Mouse (Mus musculus) MEL-GATA-1-ER (cell line): ENCODE measurements around the gene Emb.
A peak's percentile ranks its signal among the peaks of the same experiment; 100 is the strongest.
"Not testable (repeated sequence)": the region's sequence is repeated elsewhere in the genome, so short reads cannot be mapped to it uniquely, and the experiment has no call there.

ENCODE experiments used
- DNase-seq: peaks from one replicate; pipeline ENCODE4 v3.0.0-alpha.2; 2012; ENCODE audit warnings: low read depth; ENCODE audit errors: extremely low read depth

Emb gene

GRCm38 (mm10) chr13:117208236-117208635 lies at the start of gene Emb:
Gene Emb (plus strand): TSS chr13:117208536.
- no peak for DNase-seq

GRCm38 (mm10) chr13:117163906-117164305 lies 44.4 kb upstream of the Emb start:
- no peak for DNase-seq

GRCm38 (mm10) chr13:117165071-117165470 lies 43.3 kb upstream of the Emb start:
- DNase-seq: peak; percentile 1

GRCm38 (mm10) chr13:117180912-117181311 lies 27.4 kb upstream of the Emb start:
- not testable (repeated sequence) for DNase-seq

GRCm38 (mm10) chr13:117183288-117183687 lies 25.0 kb upstream of the Emb start:
- no peak for DNase-seq

GRCm38 (mm10) chr13:117185329-117185728 lies 23.0 kb upstream of the Emb start:
- no peak for DNase-seq

- DNase-seq: no peak
Observed at GRCm38 (mm10) chr13:117192161-117192560, 16.2 kb upstream of the Emb start.

- DNase-seq: peak; percentile 33
Observed at GRCm38 (mm10) chr13:117193422-117193983, 14.8 kb upstream of the Emb start.

GRCm38 (mm10) chr13:117195569-117196495 lies 12.5 kb upstream of the Emb start:
- no peak for DNase-seq

- DNase-seq: no peak
Observed at GRCm38 (mm10) chr13:117197666-117198065, 10.7 kb upstream of the Emb start.

GRCm38 (mm10) chr13:117198402-117199083 lies 9.8 kb upstream of the Emb start:
- peak; percentile 36 for DNase-seq

- no peak for DNase-seq
Observed at GRCm38 (mm10) chr13:117202755-117203471, 5.4 kb upstream of the Emb start.

- DNase-seq: no peak
Observed at GRCm38 (mm10) chr13:117204685-117205084, 3.7 kb upstream of the Emb start.

GRCm38 (mm10) chr13:117206066-117206465 lies 2.3 kb upstream of the Emb start:
- DNase-seq: no peak

GRCm38 (mm10) chr13:117211386-117211875 lies 3.1 kb downstream of the Emb start:
- peak; percentile 23 for DNase-seq

GRCm38 (mm10) chr13:117215481-117215880 lies 7.1 kb downstream of the Emb start:
- no peak for DNase-seq

- DNase-seq: no peak
Observed at GRCm38 (mm10) chr13:117216126-117216525, 7.8 kb downstream of the Emb start.

- no peak for DNase-seq
Observed at GRCm38 (mm10) chr13:117216752-117217363, 8.5 kb downstream of the Emb start.

- no peak for DNase-seq
Observed at GRCm38 (mm10) chr13:117217621-117218020, 9.3 kb downstream of the Emb start.

GRCm38 (mm10) chr13:117218092-117218491 lies 9.8 kb downstream of the Emb start:
- DNase-seq: no peak
